Mouse (Mus musculus): ENCODE measurements at regions not wholly inside any gene's neighbourhood (a gene's known extent, or its start where the extent isn't known, plus 50 kb on each side); places are given as distances from the start of the nearest gene placed in this dataset.

- 59% methylated on average over 7 of the region's 7 CpGs for WGBS
- H3K4me3 ChIP-seq (ENCODE audit: low read depth, low read length), result no peak overlapping the region
- TF ChIP-seq CTCF (IDR thresholded peaks at IDR 0.05; ENCODE audit: extremely low read depth, insufficient read length, insufficient replicate concordance, low read depth, low read length), result no peak
- TF ChIP-seq POLR2A (IDR thresholded peaks at IDR 0.05; ENCODE audit: low read depth, low read length), result no peak
Observed at GRCm38 (mm10) chr1:76276148-76276547, 730.1 kb downstream of the Slc4a3 start.

GRCm38 (mm10) chr1:76276624-76277023, 730.6 kb downstream of the Slc4a3 start:
- no peak overlapping the region for H3K27ac ChIP-seq (ENCODE audit: insufficient read depth, low read depth, low read length)
- no peak for TF ChIP-seq POLR2A (IDR thresholded peaks at IDR 0.05; ENCODE audit: low read depth, low read length)
- TF ChIP-seq CTCF (IDR thresholded peaks at IDR 0.05; ENCODE audit: extremely low read depth, insufficient read length, insufficient replicate concordance, low read depth, low read length), result no peak
- H3K4me3 ChIP-seq (ENCODE audit: low read depth, low read length), result no peak overlapping the region
- H3K36me3 ChIP-seq (ENCODE audit: control insufficient read depth, insufficient read depth, low read length), result no peaks in the 10 kb centered on the region
- no peaks in the 10 kb centered on the region for H3K27me3 ChIP-seq (ENCODE audit: control insufficient read depth, insufficient read depth, low read length)
- no peaks in the 10 kb centered on the region for H3K4me1 ChIP-seq (ENCODE audit: control insufficient read depth, insufficient read depth, insufficient read length, low read length)
- WGBS, result 79% methylated on average over 3 of the region's 3 CpGs

More at GRCm38 (mm10) chr1:76276148-76276547, 730.1 kb downstream of the Slc4a3 start:
- no peaks in the 10 kb centered on the region for H3K4me1 ChIP-seq (ENCODE audit: control insufficient read depth, insufficient read depth, insufficient read length, low read length)
- no peaks in the 10 kb centered on the region for H3K27me3 ChIP-seq (ENCODE audit: control insufficient read depth, insufficient read depth, low read length)
- no peaks in the 10 kb centered on the region for H3K36me3 ChIP-seq (ENCODE audit: control insufficient read depth, insufficient read depth, low read length)
- no peak overlapping the region for H3K27ac ChIP-seq (ENCODE audit: insufficient read depth, low read depth, low read length)

GRCm38 (mm10) chr1:76283322-76283721, 737.3 kb downstream of the Slc4a3 start:
- Histone ChIP-seq H3K4me1 (ENCODE audit: control insufficient read depth, insufficient read depth, insufficient read length, low read length) (no peaks in the 10 kb centered on the region), H3K36me3 (ENCODE audit: control insufficient read depth, insufficient read depth, low read length) (no peaks in the 10 kb centered on the region), H3K27me3 (ENCODE audit: control insufficient read depth, insufficient read depth, low read length) (no peaks in the 10 kb centered on the region), H3K27ac (ENCODE audit: insufficient read depth, low read depth, low read length) (no peak overlapping the region), H3K4me3 (ENCODE audit: low read depth, low read length) (no peak overlapping the region)
- TF ChIP-seq CTCF (IDR thresholded peaks at IDR 0.05; ENCODE audit: extremely low read depth, insufficient read length, insufficient replicate concordance, low read depth, low read length) (no peak), POLR2A (IDR thresholded peaks at IDR 0.05; ENCODE audit: low read depth, low read length) (no peak)
- WGBS, result 47% methylated on average over 3 of the region's 3 CpGs

- Histone ChIP-seq H3K27me3 (ENCODE audit: control insufficient read depth, insufficient read depth, low read length) (no peaks in the 10 kb centered on the region), H3K4me3 (ENCODE audit: low read depth, low read length) (no peak overlapping the region), H3K36me3 (ENCODE audit: control insufficient read depth, insufficient read depth, low read length) (no peaks in the 10 kb centered on the region), H3K27ac (ENCODE audit: insufficient read depth, low read depth, low read length) (no peak overlapping the region), H3K4me1 (ENCODE audit: control insufficient read depth, insufficient read depth, insufficient read length, low read length) (no peaks in the 10 kb centered on the region)
- WGBS, result 78% methylated on average over 4 of the region's 4 CpGs
- TF ChIP-seq CTCF (IDR thresholded peaks at IDR 0.05; ENCODE audit: extremely low read depth, insufficient read length, insufficient replicate concordance, low read depth, low read length) (no peak), POLR2A (IDR thresholded peaks at IDR 0.05; ENCODE audit: low read depth, low read length) (no peak)
Observed at GRCm38 (mm10) chr1:76322943-76323559, 777.0 kb downstream of the Slc4a3 start.

- Histone ChIP-seq H3K27me3 (ENCODE audit: control insufficient read depth, insufficient read depth, low read length) (no peaks in the 10 kb centered on the region), H3K4me1 (ENCODE audit: control insufficient read depth, insufficient read depth, insufficient read length, low read length) (no peaks in the 10 kb centered on the region), H3K27ac (ENCODE audit: insufficient read depth, low read depth, low read length) (no peak overlapping the region), H3K4me3 (ENCODE audit: low read depth, low read length) (no peak overlapping the region), H3K36me3 (ENCODE audit: control insufficient read depth, insufficient read depth, low read length) (no peaks in the 10 kb centered on the region)
- TF ChIP-seq CTCF (IDR thresholded peaks at IDR 0.05; ENCODE audit: extremely low read depth, insufficient read length, insufficient replicate concordance, low read depth, low read length) (no peak), POLR2A (IDR thresholded peaks at IDR 0.05; ENCODE audit: low read depth, low read length) (no peak)
- WGBS, result 69% methylated on average over 4 of the region's 4 CpGs
Observed at GRCm38 (mm10) chr1:76323592-76323991, 777.5 kb downstream of the Slc4a3 start.

- no peak overlapping the region for H3K27ac ChIP-seq (ENCODE audit: insufficient read depth, low read depth, low read length)
- TF ChIP-seq CTCF (IDR thresholded peaks at IDR 0.05; ENCODE audit: extremely low read depth, insufficient read length, insufficient replicate concordance, low read depth, low read length) (no peak), POLR2A (IDR thresholded peaks at IDR 0.05; ENCODE audit: low read depth, low read length) (no peak)
- no peak overlapping the region for H3K4me3 ChIP-seq (ENCODE audit: low read depth, low read length)
- H3K36me3 ChIP-seq (ENCODE audit: control insufficient read depth, insufficient read depth, low read length), result no peaks in the 10 kb centered on the region
- H3K27me3 ChIP-seq (ENCODE audit: control insufficient read depth, insufficient read depth, low read length), result no peaks in the 10 kb centered on the region
- no peaks in the 10 kb centered on the region for H3K4me1 ChIP-seq (ENCODE audit: control insufficient read depth, insufficient read depth, insufficient read length, low read length)
Observed at GRCm38 (mm10) chr1:76336011-76336410, 789.9 kb downstream of the Slc4a3 start.

GRCm38 (mm10) chr1:76362106-76362505, 816.0 kb downstream of the Slc4a3 start:
- Histone ChIP-seq H3K4me1 (ENCODE audit: control insufficient read depth, insufficient read depth, insufficient read length, low read length) (no peaks in the 10 kb centered on the region), H3K27me3 (ENCODE audit: control insufficient read depth, insufficient read depth, low read length) (no peaks in the 10 kb centered on the region), H3K36me3 (ENCODE audit: control insufficient read depth, insufficient read depth, low read length) (no peaks in the 10 kb centered on the region), H3K4me3 (ENCODE audit: low read depth, low read length) (no peak overlapping the region), H3K27ac (ENCODE audit: insufficient read depth, low read depth, low read length) (no peak overlapping the region)
- TF ChIP-seq CTCF (IDR thresholded peaks at IDR 0.05; ENCODE audit: extremely low read depth, insufficient read length, insufficient replicate concordance, low read depth, low read length), result no peak
- no peak for TF ChIP-seq POLR2A (IDR thresholded peaks at IDR 0.05; ENCODE audit: low read depth, low read length)
- WGBS, result 84% methylated on average over 8 of the region's 8 CpGs
